Mouse (Mus musculus) neural tube, embryonic 14.5 days (tissue): Measurements from ENCODE around the gene Trpm2. TPM values are rescaled to one million over a fixed set of nuclear protein-coding genes. Genes with fewer than 3 reads are reported as not detected.

Experiments used
- ATAC-seq: fragments of 200-750 bp; cut with Nextera tagmentation; 2 replicates; pipeline ENCODE4 v1.8.0; 2017; ENCODE audit warnings: low read depth, mild to moderate bottlenecking, moderate TSS enrichment, moderate library complexity
- H3K27ac ChIP-seq: fragments of 300-500 bp; sonication (generic); 2 replicates; pipeline ENCODE4 v1.5.1; 2014; ENCODE audit warnings: low read depth, mild to moderate bottlenecking, control low read depth, low read length, moderate library complexity, mixed read lengths
- H3K27me3 ChIP-seq: fragments of 300-500 bp; sonication (generic); 2 replicates; pipeline ENCODE4 v1.6.1; 2014; ENCODE audit warnings: low read length; ENCODE audit not compliant: control insufficient read depth, insufficient read depth
- H3K36me3 ChIP-seq: fragments of 300-500 bp; sonication (generic); 2 replicates; pipeline ENCODE4 v1.6.1; 2014; ENCODE audit warnings: low read length, mixed read lengths; ENCODE audit not compliant: control insufficient read depth, insufficient read depth
- H3K4me1 ChIP-seq: fragments of 300-500 bp; sonication (generic); 2 replicates; pipeline ENCODE4 v1.6.1; 2014; ENCODE audit warnings: low read length; ENCODE audit not compliant: control insufficient read depth, insufficient read depth
- H3K4me2 ChIP-seq: fragments of 300-500 bp; sonication (generic); 2 replicates; pipeline ENCODE4 v1.6.1; 2014; ENCODE audit warnings: mild to moderate bottlenecking, low read depth, low read length, control low read depth
- H3K4me3 ChIP-seq: fragments of 300-500 bp; sonication (generic); 2 replicates; pipeline ENCODE4 v1.5.1; 2014; ENCODE audit warnings: low read depth, low read length, control low read depth, mixed read lengths
- H3K9ac ChIP-seq: fragments of 300-500 bp; sonication (generic); replicated peaks from 2 replicates; pipeline ENCODE4 v1.6.1; 2014; ENCODE audit warnings: low read depth, mild to moderate bottlenecking, control low read depth, low read length, mixed read lengths
- H3K9me3 ChIP-seq: fragments of 300-500 bp; sonication (generic); 2 replicates; pipeline ENCODE4 v1.6.1; 2016; ENCODE audit warnings: low read length; ENCODE audit not compliant: control insufficient read depth
- WGBS: fragments of 180-500 bp; shearing (Covaris S2); extraction: QIAGEN DNeasy Blood & Tissue Kit; methylation state at CpG from one replicate; pipeline ENCODE4 v1.1.7; 2014; 5-methylcytosine and 5-hydroxymethylcytosine counted together
- polyA plus RNA-seq: library from polyadenylated mRNA; unstranded; fragments of >200 nt; fragmentation: Nextera tagmentation; extraction: Ambion mirVana; gene quantifications from 2 replicates; pipeline ENCODE4 v1.2.1, GENCODE M21; 2014

The Trpm2 gene
- polyA plus RNA-seq, 1 experiment from 2014 or later = 9.2 TPM

DNA sequence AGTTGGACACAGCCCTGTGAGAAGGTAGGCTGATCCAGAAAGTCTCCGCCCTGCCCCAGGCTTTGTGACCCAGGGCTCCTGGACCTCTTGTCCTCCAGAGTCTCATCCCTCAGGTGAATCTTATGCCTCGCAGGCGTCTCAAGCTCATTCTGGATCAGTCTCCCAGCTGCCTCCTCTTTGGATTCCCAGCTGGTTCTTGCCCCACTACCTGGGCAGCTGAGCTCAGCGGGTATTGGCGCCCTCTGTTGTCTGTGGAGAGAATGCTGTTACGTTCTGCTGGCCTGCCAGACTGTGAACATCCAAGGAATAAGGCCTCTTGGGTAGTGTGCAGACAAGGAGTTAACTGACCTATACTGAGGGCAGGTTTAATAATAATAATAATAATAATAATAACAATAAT, 91.4 kb downstream of the Trpm2 start:
- Histone ChIP-seq H3K4me3 (no peak overlapping the region), H3K36me3 (no peaks in the 10 kb centered on the region), H3K4me2 (no peak overlapping the region), H3K27ac (no peak overlapping the region), H3K4me1 (no peaks in the 10 kb centered on the region), H3K9me3 (no peaks in the 10 kb centered on the region), H3K9ac (no peak overlapping the region), H3K27me3 (no peaks in the 10 kb centered on the region)
- 64% methylated on average over 6 of the region's 6 CpGs for WGBS
- no peak for ATAC-seq

DNA sequence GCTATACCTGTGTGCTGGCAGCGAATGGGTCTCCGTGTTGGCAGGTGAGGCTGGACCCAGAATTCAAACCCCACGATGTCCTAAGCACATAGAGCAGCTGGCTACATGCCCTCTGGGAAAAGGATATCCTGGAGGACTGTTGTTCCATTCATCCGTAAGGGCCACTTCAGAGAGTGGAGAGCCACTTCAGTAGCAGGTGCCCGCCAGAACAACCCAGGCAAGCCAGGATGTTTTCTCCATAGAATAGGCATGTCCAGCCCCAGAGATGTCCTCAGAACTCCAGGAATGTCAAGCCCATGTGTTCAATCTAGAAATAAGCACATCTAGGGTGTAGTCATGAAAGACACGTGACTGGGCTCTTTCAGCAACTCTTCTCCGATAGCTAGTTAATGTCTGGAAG, 100.7 kb downstream of the Trpm2 start:
- Histone ChIP-seq H3K4me3 (no peak overlapping the region), H3K27ac (no peak overlapping the region), H3K36me3 (no peaks in the 10 kb centered on the region), H3K9me3 (no peaks in the 10 kb centered on the region), H3K4me2 (no peak overlapping the region), H3K4me1 (no peaks in the 10 kb centered on the region), H3K27me3 (no peaks in the 10 kb centered on the region), H3K9ac (no peak overlapping the region)
- ATAC-seq = no peak
- 88% methylated on average over 7 of the region's 7 CpGs for WGBS

DNA sequence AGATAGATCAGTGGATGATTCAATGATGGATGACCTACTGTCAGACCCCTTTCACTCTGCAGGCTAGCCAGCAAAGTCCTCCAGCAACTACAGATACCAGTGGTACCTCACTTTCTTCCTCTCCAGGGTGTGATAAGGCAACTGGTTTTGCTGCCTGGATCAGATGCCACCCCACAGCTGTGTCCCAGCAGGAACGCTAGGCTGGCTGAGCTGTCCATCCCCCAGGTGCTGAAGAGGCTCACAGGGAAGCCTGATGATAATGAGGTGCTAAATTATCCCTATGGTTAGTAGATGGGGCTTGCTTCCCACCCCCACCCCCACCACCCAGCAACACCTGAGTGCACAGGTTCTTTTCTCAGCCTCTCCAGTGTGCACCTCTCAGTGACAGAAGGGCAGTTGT, 102.8 kb downstream of the Trpm2 start:
- no peaks in the 10 kb centered on the region for H3K9me3 ChIP-seq
- H3K27me3 ChIP-seq = no peaks in the 10 kb centered on the region
- no peak overlapping the region for H3K4me2 ChIP-seq
- 28% methylated on average over 1 of the region's 1 CpGs for WGBS
- H3K4me1 ChIP-seq = no peaks in the 10 kb centered on the region
- H3K36me3 ChIP-seq = no peaks in the 10 kb centered on the region
- no peak for ATAC-seq
- no peak overlapping the region for H3K4me3 ChIP-seq
- H3K27ac ChIP-seq = no peak overlapping the region
- no peak overlapping the region for H3K9ac ChIP-seq

DNA sequence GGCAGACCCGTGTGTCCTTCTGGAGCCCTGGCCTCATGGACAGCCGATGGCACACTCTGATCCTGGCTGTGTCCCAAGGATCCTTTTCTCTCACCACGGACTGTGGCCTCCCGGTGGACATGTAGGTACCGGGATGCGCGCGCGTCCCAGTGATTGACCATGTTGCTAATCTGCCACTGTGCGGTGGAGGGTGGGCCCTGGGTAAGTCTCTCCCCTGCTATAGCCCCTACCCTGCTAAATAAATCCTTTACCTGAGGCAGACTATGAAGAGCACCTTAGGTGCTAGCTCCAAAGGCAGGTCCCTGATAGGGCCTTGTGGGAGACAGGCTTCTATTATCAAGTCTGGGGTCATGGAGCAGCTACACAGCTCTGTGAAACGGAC, 105.6 kb downstream of the Trpm2 start:
- ATAC-seq = peak; percentile 34; the same call in 1 of the 2 replicates
- 38% methylated on average over 11 of the region's 11 CpGs for WGBS
- Histone ChIP-seq H3K36me3 (no peaks in the 10 kb centered on the region), H3K4me1 (no peaks in the 10 kb centered on the region), H3K27me3 (no peaks in the 10 kb centered on the region), H3K9me3 (no peaks in the 10 kb centered on the region), H3K27ac (no peak overlapping the region), H3K4me3 (no peak overlapping the region), H3K4me2 (peak overlapping the region; percentile 0; the same call in 1 of the 2 replicates), H3K9ac (no peak overlapping the region)

GRCm38 (mm10) chr10:77864067-77864761, 106.1 kb downstream of the Trpm2 start:
- no peaks in the 10 kb centered on the region for H3K4me1 ChIP-seq
- ATAC-seq = peak; percentile 79
- peak overlapping the region; percentile 0; the same call in 1 of the 2 replicates for H3K4me2 ChIP-seq
- no peaks in the 10 kb centered on the region for H3K9me3 ChIP-seq
- H3K4me3 ChIP-seq = no peak overlapping the region
- no peak overlapping the region for H3K27ac ChIP-seq
- 31% methylated on average over 14 of the region's 14 CpGs for WGBS
- no peaks in the 10 kb centered on the region for H3K27me3 ChIP-seq
- no peak overlapping the region for H3K9ac ChIP-seq
- no peaks in the 10 kb centered on the region for H3K36me3 ChIP-seq

GRCm38 (mm10) chr10:77861675-77862074, 108.7 kb downstream of the Trpm2 start, which contains the start of gene Gm3285:
Gene Gm3285 (plus strand): TSS chr10:77861975.
- no peak for ATAC-seq
- Histone ChIP-seq H3K4me2 (no peak within 1 kb of the TSS), H3K27ac (no peak within 1 kb of the TSS)

More at GRCm38 (mm10) chr10:77861675-77862074, 108.7 kb downstream of the Trpm2 start, which contains the start of gene Gm3285:
- no peaks in the 10 kb centered on the region for H3K36me3 ChIP-seq
- no peaks in the 10 kb centered on the region for H3K27me3 ChIP-seq
- no peaks in the 10 kb centered on the region for H3K4me1 ChIP-seq
- no peaks in the 10 kb centered on the region for H3K9me3 ChIP-seq
- 66% methylated on average over 7 of the region's 7 CpGs for WGBS
- no peak within 1 kb of the TSS for H3K4me3 ChIP-seq
- H3K9ac ChIP-seq = no peak within 1 kb of the TSS

Other genes with a start within 250 kb of the Trpm2 start
- not detected in 2 replicates for gene Krtap12-1, start 250.0 kb downstream of the Trpm2 start, polyA plus RNA-seq
- not detected in 2 replicates for gene Gm10100, start 244.1 kb downstream of the Trpm2 start, polyA plus RNA-seq
- gene Gm18596, start 227.9 kb downstream of the Trpm2 start, polyA plus RNA-seq = not detected in 2 replicates
- not detected in 2 replicates for gene Gm9736, start 219.2 kb downstream of the Trpm2 start, polyA plus RNA-seq
- not detected in 2 replicates for gene Gm3233, start 210.9 kb downstream of the Trpm2 start, polyA plus RNA-seq
- gene Gm3238, start 199.2 kb downstream of the Trpm2 start, polyA plus RNA-seq = not detected in 2 replicates
- not detected in 2 replicates for gene Gm7138, start 193.6 kb downstream of the Trpm2 start, polyA plus RNA-seq
- not detected in 2 replicates for gene Gm3250, start 188.0 kb downstream of the Trpm2 start, polyA plus RNA-seq
- gene Gm7137, start 182.4 kb downstream of the Trpm2 start, polyA plus RNA-seq = not detected in 2 replicates
- gene Gm9639, start 175.5 kb downstream of the Trpm2 start, polyA plus RNA-seq = not detected in 2 replicates
- not detected in 2 replicates for gene Gm19668, start 171.4 kb downstream of the Trpm2 start, polyA plus RNA-seq
- gene Gm9507, start 158.7 kb downstream of the Trpm2 start, polyA plus RNA-seq = not detected in 2 replicates
- gene Gm2696, start 155.9 kb downstream of the Trpm2 start, polyA plus RNA-seq = not detected in 2 replicates
- not detected in 2 replicates for gene Krtap10-4, start 143.5 kb downstream of the Trpm2 start, polyA plus RNA-seq
- gene Krtap10-10, start 134.6 kb downstream of the Trpm2 start, polyA plus RNA-seq = not detected in 2 replicates
- gene Gm36176, start 123.8 kb downstream of the Trpm2 start, polyA plus RNA-seq = not detected in 2 replicates
- gene Gm10318, start 117.7 kb downstream of the Trpm2 start, polyA plus RNA-seq = 0.30 TPM in 1 of 2 replicates, not detected in the other
- gene Gm3285, start 108.6 kb downstream of the Trpm2 start, polyA plus RNA-seq = not detected in 2 replicates
- gene Lrrc3, start 68.0 kb downstream of the Trpm2 start, polyA plus RNA-seq = 17.4 and 20.6 TPM in 2 replicates
- 41.3 and 52.6 TPM in 2 replicates for gene 1810043G02Rik, start 8.0 kb upstream of the Trpm2 start, polyA plus RNA-seq
- 83.2 and 93.9 TPM in 2 replicates for gene Pfkl, start 39.5 kb upstream of the Trpm2 start, polyA plus RNA-seq
- gene Dnmt3l, start 71.4 kb upstream of the Trpm2 start, polyA plus RNA-seq = not detected in 2 replicates
- 0.21 TPM in 2 replicates for gene Aire, start 73.0 kb upstream of the Trpm2 start, polyA plus RNA-seq
- gene Icosl, start 98.7 kb upstream of the Trpm2 start, polyA plus RNA-seq = 0.56 and 1.1 TPM in 2 replicates
- 14.6 and 16.0 TPM in 2 replicates for gene D10Jhu81e, start 199.2 kb upstream of the Trpm2 start, polyA plus RNA-seq
- 12.7 and 15.7 TPM in 2 replicates for gene Pwp2, start 214.6 kb upstream of the Trpm2 start, polyA plus RNA-seq